8 mouse cellular contexts compared by ENCODE assay signal in genomic region chr2:32235886-32236759, GRCm38 (mm10). TPM values are rescaled to one million over a fixed set of nuclear protein-coding genes. Genes with fewer than 3 reads are reported as not detected.
DNase-seq lines count a peak whose midpoint lies in the region; ATAC-seq and TF ChIP-seq lines count a peak whose summit lies in the region.

Gene Pomt1, plus strand, starts transcription at chr2:32236590.

- H3K9ac ChIP-seq in hindbrain, embryonic 14.5 days, result peak within 1 kb of the TSS; percentile 69

- H3K27me3 ChIP-seq in Patski, result no peaks in the 10 kb centered on the region
- no peaks in the 10 kb centered on the region for H3K27me3 ChIP-seq in hindbrain, embryonic 14.5 days (ENCODE audit: control insufficient read depth, insufficient read depth, low read length)

- in situ Hi-C loops in Patski (cut with MboI; ENCODE audit: low pct_unique_long_range_greater_than_20kb), result loop anchor here (5.0 kb wide), 1 partner anchor 104 kb away; no protein-coding TSS in a partner anchor

- H3K27ac ChIP-seq in hindbrain, embryonic 14.5 days, result peak within 1 kb of the TSS; percentile 80

- peaks cover 19% of the 10 kb centered on the region for H3K4me1 ChIP-seq in hindbrain, embryonic 14.5 days (replicated peaks; ENCODE audit: control insufficient read depth, insufficient read depth, low read length)

- H3K4me2 ChIP-seq in hindbrain, embryonic 14.5 days (replicated peaks), result peak within 1 kb of the TSS; percentile 92

- TF ChIP-seq CTCF in Patski (IDR thresholded peaks at IDR 0.05), result no peak

- peak within 1 kb of the TSS; percentile 74 for H3K4me3 ChIP-seq in hindbrain, embryonic 14.5 days (replicated peaks; ENCODE audit: low read length)

- POLR2A ChIA-PET in Patski (lab: Charles Lee), result interaction anchor here (0.7 to 1.3 kb wide), 2 partner anchors 9 to 76 kb away, joined by 3 to 5 read pairs; no protein-coding TSS in a partner anchor

- H3K36me3 ChIP-seq in hindbrain, embryonic 14.5 days (replicated peaks; ENCODE audit: control insufficient read depth, insufficient read depth), result peaks cover 35% of the 10 kb centered on the region

- under 1% methylated on average over 54 of the region's 54 CpGs for WGBS in hindbrain, embryonic 14.5 days

- CTCF ChIA-PET in Patski (lab: Charles Lee), result interaction anchor here (0.8 to 1.7 kb wide), 6 partner anchors 13 to 83 kb away, joined by 3 to 5 read pairs (median 3); no protein-coding TSS in a partner anchor

- peak; percentile 65 for ATAC-seq in Patski
- ATAC-seq in hindbrain, embryonic 14.5 days (ENCODE audit: low FRiP score), result peak; percentile 92

- no peaks in the 10 kb centered on the region for H3K9me3 ChIP-seq in hindbrain, embryonic 14.5 days (ENCODE audit: control insufficient read depth, low read length)

- DNase-seq in Patski (ENCODE audit: low read depth, low spot score), result peak; percentile 58
- peak; percentile 92 to 94 for DNase-seq in cerebellum, postnatal 14 days
- DNase-seq in frontal cortex, postnatal 25 days (ENCODE audit: low spot score in 2 of 2), result peak; percentile 77 to 85
- peak; percentile 98 for DNase-seq in hindbrain, embryonic 14.5 days (ENCODE audit: low spot score)
- peak; percentile 88 for DNase-seq in layer of hippocampus, postnatal 36 days
- DNase-seq in lung, postnatal 36 days, result peak; percentile 92
- peak; percentile 96 for DNase-seq in retina, postnatal 1 day
- DNase-seq in urinary bladder, adult 18-20 months (ENCODE audit: low spot score in 2 of 2), result peak; percentile 81 to 84

RNA-seq across cellular contexts. Expression of gene Pomt1, which starts in this region (rescaled TPM):
- polyA plus RNA-seq in Patski (2021), result 32.1 TPM
- 26.5 and 30.8 TPM in 2 replicates for polyA plus RNA-seq in hindbrain, embryonic 14.5 days (2014; fragmentation: Nextera tagmentation; extraction: Ambion mirVana)
- total RNA-seq in layer of hippocampus, postnatal 36 days (2021), result 10 to 100 TPM; 25.6 to 26.4 TPM

Comparison
In these comparisons a context has a peak if more than half of its experiments do, and no peak if none do; other contexts are left out.
1. Peak in every context shown above with its lines: DNase-seq, ATAC-seq, H3K4me3 ChIP-seq and H3K27ac ChIP-seq.